Mouse (Mus musculus) ES-Bruce4 (cell line): ENCODE data around the gene Plet1.

Source experiments
- CTCF ChIP-seq: IDR thresholded peaks from one replicate; pipeline ENCODE4 v1.8.1; 2011; ENCODE audit warnings: low read depth, low read length
- EP300 ChIP-seq: IDR thresholded peaks from 2 replicates; pipeline ENCODE4 v1.6.1; 2011; ENCODE audit warnings: low read depth, low read length; ENCODE audit not compliant: insufficient read depth
- POLR2A ChIP-seq: IDR thresholded peaks from one replicate; pipeline ENCODE4 v1.8.1; 2011; ENCODE audit warnings: low read length; ENCODE audit not compliant: insufficient read depth

DNA sequence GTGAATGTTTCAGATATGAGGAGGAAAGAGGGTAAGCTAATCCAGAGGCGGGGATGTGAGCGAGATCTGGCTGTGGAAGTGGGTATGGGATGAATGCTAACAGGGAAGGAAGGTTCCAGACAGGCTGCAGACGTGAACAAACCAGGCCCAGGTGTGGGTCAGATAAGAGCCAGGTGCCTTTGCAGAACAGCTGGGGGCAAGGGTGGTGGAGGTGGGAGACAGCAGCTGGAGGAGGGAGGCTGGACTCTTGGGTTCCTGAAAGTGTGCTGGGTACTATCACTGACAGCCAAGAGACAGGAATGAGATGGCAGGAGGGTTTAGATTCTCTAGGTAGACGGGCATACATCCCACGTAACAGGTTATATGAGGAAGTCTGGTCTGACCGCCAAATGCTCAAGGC is 2.8 kb downstream of the Plet1 start:
- TF ChIP-seq CTCF = no peak
- no peak for TF ChIP-seq POLR2A
- TF ChIP-seq EP300 = no peak
